Mouse (Mus musculus): ENCODE measurements around the gene Olfr448. TPM values are rescaled to one million over a fixed set of nuclear protein-coding genes. Genes with fewer than 3 reads are reported as not detected.

Gene Olfr448
- not detected in 2 replicates for polyA plus RNA-seq (2015; fragmentation: Nextera tagmentation; extraction: Ambion mirVana)

GRCm38 (mm10) chr6:42890141-42890540, at the start of gene Olfr448:
Olfr448 (plus strand) TSS chr6:42890441.
- WGBS, result 77% methylated on average over 1 of the region's 1 CpGs
- H3K27ac ChIP-seq (ENCODE audit: low read length), result no peak within 1 kb of the TSS
- no peak within 1 kb of the TSS for H3K4me3 ChIP-seq (replicated peaks; ENCODE audit: low read length)

GRCm38 (mm10) chr6:42860222-42860819, 29.9 kb upstream of the Olfr448 start:
- Histone ChIP-seq H3K9ac (ENCODE audit: low read length) (no peak overlapping the region), H3K9me3 (replicated peaks; ENCODE audit: control insufficient read depth, low read length) (no peaks in the 10 kb centered on the region), H3K36me3 (ENCODE audit: control insufficient read depth, insufficient read depth, low read length) (no peaks in the 10 kb centered on the region), H3K27ac (ENCODE audit: low read length) (no peak overlapping the region), H3K4me2 (ENCODE audit: low read depth, low read length) (no peak overlapping the region), H3K27me3 (ENCODE audit: control insufficient read depth, insufficient read depth, low read length) (no peaks in the 10 kb centered on the region), H3K4me1 (ENCODE audit: control insufficient read depth, insufficient read depth, low read length) (no peaks in the 10 kb centered on the region), H3K4me3 (replicated peaks; ENCODE audit: low read length) (no peak overlapping the region)
- 10% methylated on average over 4 of the region's 4 CpGs for WGBS
- no peak for ATAC-seq (ENCODE audit: insufficient read depth, low FRiP score)

More at GRCm38 (mm10) chr6:42890141-42890540, at the start of gene Olfr448:
- Histone ChIP-seq H3K9me3 (replicated peaks; ENCODE audit: control insufficient read depth, low read length) (no peaks in the 10 kb centered on the region), H3K4me2 (ENCODE audit: low read depth, low read length) (no peak within 1 kb of the TSS), H3K27me3 (ENCODE audit: control insufficient read depth, insufficient read depth, low read length) (no peaks in the 10 kb centered on the region), H3K9ac (ENCODE audit: low read length) (no peak within 1 kb of the TSS), H3K4me1 (ENCODE audit: control insufficient read depth, insufficient read depth, low read length) (no peaks in the 10 kb centered on the region), H3K36me3 (ENCODE audit: control insufficient read depth, insufficient read depth, low read length) (no peaks in the 10 kb centered on the region)
- no peak for ATAC-seq (ENCODE audit: insufficient read depth, low FRiP score)

DNA sequence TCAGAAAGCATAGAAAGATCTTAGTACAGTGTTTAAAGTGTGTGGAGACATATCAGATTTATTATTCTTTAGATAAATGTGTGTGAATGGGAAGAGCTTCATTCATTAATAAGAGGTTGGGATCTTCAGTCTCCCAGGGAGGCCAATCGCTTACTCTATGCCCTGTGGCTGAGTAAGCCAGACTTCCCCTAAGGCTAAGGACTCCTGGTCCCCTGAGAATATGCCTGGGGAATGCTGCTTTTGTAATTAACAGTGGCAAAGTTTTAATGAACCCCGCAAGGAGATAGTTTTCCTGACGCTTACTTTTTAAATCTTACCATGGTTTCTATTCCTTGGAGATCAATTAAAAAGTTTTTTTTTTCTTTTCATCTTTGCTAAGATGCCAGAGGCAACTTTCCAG, 20.5 kb upstream of the Olfr448 start:
- no peak overlapping the region for H3K9ac ChIP-seq (ENCODE audit: low read length)
- WGBS, result 83% methylated on average over 3 of the region's 3 CpGs
- no peaks in the 10 kb centered on the region for H3K4me1 ChIP-seq (ENCODE audit: control insufficient read depth, insufficient read depth, low read length)
- H3K4me2 ChIP-seq (ENCODE audit: low read depth, low read length), result no peak overlapping the region
- no peaks in the 10 kb centered on the region for H3K36me3 ChIP-seq (ENCODE audit: control insufficient read depth, insufficient read depth, low read length)
- no peak overlapping the region for H3K4me3 ChIP-seq (replicated peaks; ENCODE audit: low read length)
- H3K27ac ChIP-seq (ENCODE audit: low read length), result no peak overlapping the region
- H3K9me3 ChIP-seq (replicated peaks; ENCODE audit: control insufficient read depth, low read length), result no peaks in the 10 kb centered on the region
- ATAC-seq (ENCODE audit: insufficient read depth, low FRiP score), result no peak
- H3K27me3 ChIP-seq (ENCODE audit: control insufficient read depth, insufficient read depth, low read length), result no peaks in the 10 kb centered on the region

DNA sequence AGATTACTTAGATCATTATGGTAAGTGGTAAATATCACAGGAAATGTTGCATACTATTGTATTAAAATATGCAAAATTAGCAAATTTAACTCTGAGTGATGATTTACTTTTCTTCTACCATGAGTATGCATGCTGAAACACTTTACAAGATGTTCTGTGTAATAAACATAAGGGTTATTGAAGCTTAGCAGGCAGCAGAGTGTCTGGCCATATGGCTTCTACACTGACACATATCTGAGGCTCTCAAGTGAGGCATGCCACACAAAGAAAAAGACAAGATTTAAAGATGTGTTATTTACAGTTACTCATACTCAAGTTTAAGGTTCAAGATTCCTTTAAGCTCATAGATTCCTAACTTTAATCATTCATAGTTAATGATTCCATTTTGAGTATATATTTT, 13.9 kb upstream of the Olfr448 start:
- no peak overlapping the region for H3K9ac ChIP-seq (ENCODE audit: low read length)
- no peaks in the 10 kb centered on the region for H3K27me3 ChIP-seq (ENCODE audit: control insufficient read depth, insufficient read depth, low read length)
- no peaks in the 10 kb centered on the region for H3K4me1 ChIP-seq (ENCODE audit: control insufficient read depth, insufficient read depth, low read length)
- no peaks in the 10 kb centered on the region for H3K36me3 ChIP-seq (ENCODE audit: control insufficient read depth, insufficient read depth, low read length)
- no peak overlapping the region for H3K4me3 ChIP-seq (replicated peaks; ENCODE audit: low read length)
- H3K27ac ChIP-seq (ENCODE audit: low read length), result no peak overlapping the region
- no peak overlapping the region for H3K4me2 ChIP-seq (ENCODE audit: low read depth, low read length)
- H3K9me3 ChIP-seq (replicated peaks; ENCODE audit: control insufficient read depth, low read length), result no peaks in the 10 kb centered on the region
- no peak for ATAC-seq (ENCODE audit: insufficient read depth, low FRiP score)

DNA sequence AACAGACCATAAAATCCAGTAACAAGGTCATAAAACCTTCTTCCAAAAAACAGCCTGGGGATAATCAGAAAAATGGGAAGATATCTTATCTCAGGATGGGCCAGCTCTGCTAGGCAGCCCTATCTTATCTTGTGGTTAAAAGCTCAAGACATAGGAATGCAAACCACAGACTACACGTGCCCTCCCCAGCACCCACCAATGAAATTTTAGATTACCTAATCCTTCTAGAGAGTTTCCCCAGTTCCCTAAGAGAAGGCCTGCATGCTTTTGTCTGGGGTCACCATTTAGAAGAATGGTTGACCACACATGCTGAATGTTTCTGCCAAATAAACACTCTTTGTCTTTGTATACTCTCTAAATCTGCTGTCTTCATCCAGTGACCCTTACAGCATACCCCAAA, 10.1 kb downstream of the Olfr448 start:
- ATAC-seq (ENCODE audit: insufficient read depth, low FRiP score), result no peak
- Histone ChIP-seq H3K4me2 (ENCODE audit: low read depth, low read length) (no peak overlapping the region), H3K9ac (ENCODE audit: low read length) (no peak overlapping the region), H3K9me3 (replicated peaks; ENCODE audit: control insufficient read depth, low read length) (no peaks in the 10 kb centered on the region), H3K4me3 (replicated peaks; ENCODE audit: low read length) (no peak overlapping the region), H3K27ac (ENCODE audit: low read length) (no peak overlapping the region), H3K27me3 (ENCODE audit: control insufficient read depth, insufficient read depth, low read length) (no peaks in the 10 kb centered on the region), H3K36me3 (ENCODE audit: control insufficient read depth, insufficient read depth, low read length) (no peaks in the 10 kb centered on the region), H3K4me1 (ENCODE audit: control insufficient read depth, insufficient read depth, low read length) (no peaks in the 10 kb centered on the region)
- WGBS, result 3% methylated on average over 1 of the region's 1 CpGs

GRCm38 (mm10) chr6:42908578-42908977, 18.3 kb downstream of the Olfr448 start, which contains the start of gene Olfr447:
Olfr447 (plus strand) TSS chr6:42908878.
- H3K27me3 ChIP-seq (ENCODE audit: control insufficient read depth, insufficient read depth, low read length), result no peaks in the 10 kb centered on the region
- H3K4me2 ChIP-seq (ENCODE audit: low read depth, low read length), result no peak within 1 kb of the TSS
- no peaks in the 10 kb centered on the region for H3K36me3 ChIP-seq (ENCODE audit: control insufficient read depth, insufficient read depth, low read length)
- no peak within 1 kb of the TSS for H3K9ac ChIP-seq (ENCODE audit: low read length)
- ATAC-seq (ENCODE audit: insufficient read depth, low FRiP score), result no peak
- no peaks in the 10 kb centered on the region for H3K4me1 ChIP-seq (ENCODE audit: control insufficient read depth, insufficient read depth, low read length)
- H3K9me3 ChIP-seq (replicated peaks; ENCODE audit: control insufficient read depth, low read length), result no peaks in the 10 kb centered on the region
- H3K27ac ChIP-seq (ENCODE audit: low read length), result no peak within 1 kb of the TSS
- H3K4me3 ChIP-seq (replicated peaks; ENCODE audit: low read length), result no peak within 1 kb of the TSS

GRCm38 (mm10) chr6:42921077-42921476, 30.8 kb downstream of the Olfr448 start, which contains the start of gene Olfr446:
Olfr446 (plus strand) TSS chr6:42921377.
- ATAC-seq (ENCODE audit: insufficient read depth, low FRiP score), result no peak
- no peaks in the 10 kb centered on the region for H3K9me3 ChIP-seq (replicated peaks; ENCODE audit: control insufficient read depth, low read length)
- WGBS, result 68% methylated on average over 2 of the region's 2 CpGs
- H3K4me2 ChIP-seq (ENCODE audit: low read depth, low read length), result no peak within 1 kb of the TSS
- no peaks in the 10 kb centered on the region for H3K4me1 ChIP-seq (ENCODE audit: control insufficient read depth, insufficient read depth, low read length)
- H3K9ac ChIP-seq (ENCODE audit: low read length), result no peak within 1 kb of the TSS
- H3K4me3 ChIP-seq (replicated peaks; ENCODE audit: low read length), result no peak within 1 kb of the TSS
- H3K27me3 ChIP-seq (ENCODE audit: control insufficient read depth, insufficient read depth, low read length), result no peaks in the 10 kb centered on the region
- no peak within 1 kb of the TSS for H3K27ac ChIP-seq (ENCODE audit: low read length)
- no peaks in the 10 kb centered on the region for H3K36me3 ChIP-seq (ENCODE audit: control insufficient read depth, insufficient read depth, low read length)

Other genes starting within 250 kb of the Olfr448 start
- 14.8 and 17.2 TPM in 2 replicates for gene Tcaf2, start 245.2 kb upstream of the Olfr448 start, polyA plus RNA-seq (2015; fragmentation: Nextera tagmentation; extraction: Ambion mirVana)
- gene Tcaf1, start 180.4 kb upstream of the Olfr448 start, polyA plus RNA-seq (2015; fragmentation: Nextera tagmentation; extraction: Ambion mirVana), result 70.1 and 71.8 TPM in 2 replicates
- not detected in 2 replicates for gene Olfr453, start 151.1 kb upstream of the Olfr448 start, polyA plus RNA-seq (2015; fragmentation: Nextera tagmentation; extraction: Ambion mirVana)
- gene Olfr38, start 134.0 kb upstream of the Olfr448 start, polyA plus RNA-seq (2015; fragmentation: Nextera tagmentation; extraction: Ambion mirVana), result not detected in 2 replicates
- gene Olfr452, start 105.3 kb upstream of the Olfr448 start, polyA plus RNA-seq (2015; fragmentation: Nextera tagmentation; extraction: Ambion mirVana), result not detected in 2 replicates
- not detected in 2 replicates for gene Olfr450, start 78.5 kb upstream of the Olfr448 start, polyA plus RNA-seq (2015; fragmentation: Nextera tagmentation; extraction: Ambion mirVana)
- gene Olfr449, start 56.1 kb upstream of the Olfr448 start, polyA plus RNA-seq (2015; fragmentation: Nextera tagmentation; extraction: Ambion mirVana), result not detected in 2 replicates
- gene Olfr447, start 18.4 kb downstream of the Olfr448 start, polyA plus RNA-seq (2015; fragmentation: Nextera tagmentation; extraction: Ambion mirVana), result not detected in 2 replicates
- gene Olfr446, start 30.9 kb downstream of the Olfr448 start, polyA plus RNA-seq (2015; fragmentation: Nextera tagmentation; extraction: Ambion mirVana), result not detected in 2 replicates
- not detected in 2 replicates for gene Olfr444, start 58.6 kb downstream of the Olfr448 start, polyA plus RNA-seq (2015; fragmentation: Nextera tagmentation; extraction: Ambion mirVana)
- gene Olfr441, start 215.9 kb downstream of the Olfr448 start, polyA plus RNA-seq (2015; fragmentation: Nextera tagmentation; extraction: Ambion mirVana), result not detected in 2 replicates